In genomic region chr2:131827999-131828975, GRCm38 (mm10) we compare ENCODE assay signal across 8 mouse cellular contexts. TPM values are rescaled to one million over a fixed set of nuclear protein-coding genes. Genes with fewer than 3 reads are reported as not detected.
DNase-seq lines count a peak whose midpoint lies in the region; ATAC-seq and TF ChIP-seq lines count a peak whose summit lies in the region.

No protein-coding gene starts in this region.

- H3K4me1 ChIP-seq in ES-Bruce4 (ENCODE audit: control insufficient read depth, insufficient read depth, low read length), result no peaks in the 10 kb centered on the region
- H3K4me1 ChIP-seq in liver, embryonic 14.5 days (replicated peaks; ENCODE audit: control insufficient read depth in 2 of 2, insufficient read depth in 2 of 2, low read length in 1 of 2), result peaks cover 44 to 46% of the 10 kb centered on the region in 2 experiments
- H3K4me1 ChIP-seq in neural tube, embryonic 11.5 days (ENCODE audit: control insufficient read depth, insufficient read depth, low read length), result no peaks in the 10 kb centered on the region

- DNase-seq in B cell, adult 2 months, result peak; percentile 64 to 72
- DNase-seq in cerebellum, adult 9-11 months, result peak; percentile 43
- DNase-seq in frontal cortex, postnatal 14 days (ENCODE audit: low spot score in 2 of 2), result peak; percentile 44 to 67
- peak; percentile 29 to 48 for DNase-seq in kidney, adult 8-10 months
- DNase-seq in liver, embryonic 14.5 days (ENCODE audit: low read depth in 3 of 3, low spot score in 3 of 3), result peak in 1 of 3 experiments; percentile 45
- DNase-seq in neural tube, embryonic 11.5 days (ENCODE audit: low spot score), result peak; percentile 58
- DNase-seq in yolk sac, embryonic 10.5 days (ENCODE audit: low spot score), result no peak

- peak overlapping the region; percentile 60 for H3K4me2 ChIP-seq in liver, embryonic 14.5 days (ENCODE audit: low read depth)
- no peak overlapping the region for H3K4me2 ChIP-seq in neural tube, embryonic 11.5 days (ENCODE audit: low read depth)

- H3K36me3 ChIP-seq in ES-Bruce4 (ENCODE audit: control insufficient read depth, insufficient read depth, low read length, poor library complexity, severe bottlenecking), result no peaks in the 10 kb centered on the region
- no peaks in the 10 kb centered on the region for H3K36me3 ChIP-seq in liver, embryonic 14.5 days (replicated peaks; ENCODE audit: control insufficient read depth, insufficient read depth, low read depth)
- no peaks in the 10 kb centered on the region for H3K36me3 ChIP-seq in neural tube, embryonic 11.5 days (ENCODE audit: control insufficient read depth, insufficient read depth, low read length)

- 0 out of 2 replicates have a peak, but pooled peaks have one; percentile 4 for TF ChIP-seq EP300 in ES-Bruce4 (IDR thresholded peaks at IDR 0.05; ENCODE audit: insufficient read depth, low read depth, low read length)
- no peak for TF ChIP-seq EP300 in liver, embryonic 14.5 days (IDR thresholded peaks at IDR 0.05; ENCODE audit: low read depth)

- no peak for ATAC-seq in liver, embryonic 14.5 days (ENCODE audit: insufficient read depth)
- no peak for ATAC-seq in neural tube, embryonic 11.5 days (ENCODE audit: insufficient read depth, low FRiP score, low TSS enrichment)

- no peaks in the 10 kb centered on the region for H3K27me3 ChIP-seq in ES-Bruce4 (ENCODE audit: control insufficient read depth, insufficient read depth, low read length, poor library complexity, severe bottlenecking)
- no peaks in the 10 kb centered on the region for H3K27me3 ChIP-seq in liver, embryonic 14.5 days (ENCODE audit: control insufficient read depth, insufficient read depth, low read length)
- H3K27me3 ChIP-seq in neural tube, embryonic 11.5 days (ENCODE audit: control insufficient read depth, insufficient read depth, low read length), result no peaks in the 10 kb centered on the region

- H3K27ac ChIP-seq in ES-Bruce4 (ENCODE audit: insufficient read depth, low read length), result no peak overlapping the region
- peak overlapping the region; percentile 94 for H3K27ac ChIP-seq in liver, embryonic 14.5 days
- H3K27ac ChIP-seq in neural tube, embryonic 11.5 days (ENCODE audit: low read depth, low read length), result no peak overlapping the region

- peaks cover 20% of the 10 kb centered on the region for H3K9me3 ChIP-seq in ES-Bruce4 (replicated peaks; ENCODE audit: control insufficient read depth, insufficient read depth, low read length, poor library complexity, severe bottlenecking)
- no peaks in the 10 kb centered on the region for H3K9me3 ChIP-seq in liver, embryonic 14.5 days (ENCODE audit: control insufficient read depth, low read length)
- no peaks in the 10 kb centered on the region for H3K9me3 ChIP-seq in neural tube, embryonic 11.5 days (ENCODE audit: control insufficient read depth, low read length)

- H3K9ac ChIP-seq in ES-Bruce4 (ENCODE audit: low read depth, poor library complexity, severe bottlenecking), result peak overlapping the region; percentile 38
- no peak overlapping the region for H3K9ac ChIP-seq in liver, embryonic 14.5 days (replicated peaks)
- no peak overlapping the region for H3K9ac ChIP-seq in neural tube, embryonic 11.5 days (ENCODE audit: low read length)

- peak; percentile 17 for TF ChIP-seq CTCF in ES-Bruce4 (IDR thresholded peaks at IDR 0.05; ENCODE audit: low read depth, low read length)
- peak; percentile 61 for TF ChIP-seq CTCF in liver, embryonic 14.5 days (IDR thresholded peaks at IDR 0.05; ENCODE audit: low read depth)

- TF ChIP-seq POLR2A in ES-Bruce4 (IDR thresholded peaks at IDR 0.05; ENCODE audit: insufficient read depth, low read length), result no peak

- peak overlapping the region; percentile 53 for H3K4me3 ChIP-seq in ES-Bruce4 (ENCODE audit: low read depth, low read length)
- no peak overlapping the region for H3K4me3 ChIP-seq in liver, embryonic 14.5 days (ENCODE audit: insufficient read depth in 1 of 2, low read depth in 2 of 2, low read length in 2 of 2)
- no peak overlapping the region for H3K4me3 ChIP-seq in neural tube, embryonic 11.5 days (ENCODE audit: low read depth, low read length)

- 43% methylated on average over 18 of the region's 18 CpGs for WGBS in liver, embryonic 14.5 days (ENCODE audit: insufficient replicate concordance)
- WGBS in neural tube, embryonic 11.5 days, result 56% methylated on average over 18 of the region's 18 CpGs

RNA-seq across cellular contexts. Expression of gene Erv3, which starts 31.3 kb away (rescaled TPM):
- 0.32 and 0.46 TPM in 2 replicates for polyA plus RNA-seq in ES-Bruce4 (2011; ENCODE audit: insufficient read depth, insufficient read length, low read depth, missing spikeins)
- 0.01 and 0.02 TPM in 2 replicates for polyA plus RNA-seq in liver, embryonic 14.5 days (2012; rRNA removed)
- polyA plus RNA-seq in liver, embryonic 14.5 days (2014; fragmentation: Nextera tagmentation; extraction: Ambion mirVana), result not detected in 2 replicates
- not detected in 2 replicates for polyA plus RNA-seq in neural tube, embryonic 11.5 days (2014; fragmentation: Nextera tagmentation; extraction: Ambion mirVana)
